Mouse (Mus musculus): ENCODE measurements around the gene Gpatch8. TPM values are rescaled to one million over a fixed set of nuclear protein-coding genes. Genes with fewer than 3 reads are reported as not detected.

The Gpatch8 gene
- total and polyA plus RNA-seq, 3 experiments, result 17.9 to 29.7 (median 25.8) TPM

- H3K9ac ChIP-seq (ENCODE audit: control insufficient read depth, low read depth, low read length, poor library complexity, severe bottlenecking), result no peak overlapping the region
- no peak overlapping the region for H3K27ac ChIP-seq (ENCODE audit: control insufficient read depth, low read depth, low read length)
- H3K36me3 ChIP-seq (ENCODE audit: control insufficient read depth in 1 of 2, insufficient read depth in 2 of 2, low read length in 2 of 2), result peaks cover 0 to 36% of the 10 kb centered on the region in 2 experiments; a peak in 2 of 4 replicates
- peaks cover 20 to 44% of the 10 kb centered on the region in 2 experiments for H3K4me1 ChIP-seq (ENCODE audit: control insufficient read depth in 1 of 2, insufficient read depth in 2 of 2, low read length in 2 of 2)
- H3K9me3 ChIP-seq (replicated peaks; ENCODE audit: insufficient read depth, low read length), result no peaks in the 10 kb centered on the region
- H3K27me3 ChIP-seq (ENCODE audit: control insufficient read depth in 1 of 2, insufficient read depth in 2 of 2, low read length in 2 of 2), result no peaks in the 10 kb centered on the region
- no peaks in the 10 kb centered on the region for H3K79me2 ChIP-seq (ENCODE audit: control insufficient read depth, insufficient read depth, low read length, poor library complexity)
- DNase-seq (ENCODE audit: low read depth, low spot score), result no peak
- TF ChIP-seq CHD2 (IDR thresholded peaks at IDR 0.05; ENCODE audit: low read length), result no peak
- H3K4me3 ChIP-seq (ENCODE audit: control insufficient read depth in 1 of 2, insufficient read depth in 1 of 2, low read depth in 2 of 2, low read length in 2 of 2), result no peak overlapping the region
Observed at GRCm38 (mm10) chr11:102464901-102465300, 91.3 kb downstream of the Gpatch8 start.

- H3K9me3 ChIP-seq (replicated peaks; ENCODE audit: insufficient read depth, low read length), result no peaks in the 10 kb centered on the region
- no peak overlapping the region for H3K9ac ChIP-seq (ENCODE audit: control insufficient read depth, low read depth, low read length, poor library complexity, severe bottlenecking)
- H3K4me1 ChIP-seq (ENCODE audit: control insufficient read depth in 1 of 2, insufficient read depth in 2 of 2, low read length in 2 of 2), result peaks cover 10 to 17% of the 10 kb centered on the region in 2 experiments
- DNase-seq (ENCODE audit: low read depth, low spot score), result no peak
- TF ChIP-seq ZC3H11A (IDR thresholded peaks at IDR 0.05; ENCODE audit: low read depth, low read length) (no peak), E2F4 (IDR thresholded peaks at IDR 0.05; ENCODE audit: borderline replicate concordance, low read depth, low read length) (no peak), UBTF (IDR thresholded peaks at IDR 0.05; ENCODE audit: borderline replicate concordance, insufficient read depth, low read depth, low read length) (no peak), MEF2A (IDR thresholded peaks at IDR 0.05; ENCODE audit: extremely low read depth, insufficient replicate concordance, low read depth, low read length, poor library complexity, severe bottlenecking) (no peak), TAL1 (IDR thresholded peaks at IDR 0.05; ENCODE audit: low read length) (no peak), USF1 (IDR thresholded peaks at IDR 0.05; ENCODE audit: low read depth, low read length) (no peak), RAD21 (IDR thresholded peaks at IDR 0.05; ENCODE audit: low read depth, low read length) (no peak), ZKSCAN1 (IDR thresholded peaks at IDR 0.05; ENCODE audit: low read depth, low read length) (no peak), ZMIZ1 (IDR thresholded peaks at IDR 0.05; ENCODE audit: low read depth, low read length) (no peak), ZNF384 (IDR thresholded peaks at IDR 0.05; ENCODE audit: low read depth, low read length) (no peak), NELFE (IDR thresholded peaks at IDR 0.05; ENCODE audit: low read depth, low read length) (no peak), EP300 (IDR thresholded peaks at IDR 0.05; ENCODE audit: low read depth in 1 of 2, low read length in 2 of 2) (no peak), MXI1 (IDR thresholded peaks at IDR 0.05; ENCODE audit: low read depth, low read length) (no peak), RCOR1 (IDR thresholded peaks at IDR 0.05; ENCODE audit: low read depth, low read length) (no peak), SIN3A (IDR thresholded peaks at IDR 0.05; ENCODE audit: low read length) (no peak), JUND (IDR thresholded peaks at IDR 0.05; ENCODE audit: low read depth, low read length) (no peak), POLR2AphosphoS5 (IDR thresholded peaks at IDR 0.05; ENCODE audit: borderline replicate concordance, low read depth, low read length) (no peak), CTCF (IDR thresholded peaks at IDR 0.05 in 2 of 3, conservative IDR thresholded peaks at IDR 0.05 in 1 of 3; ENCODE audit: control insufficient read depth in 1 of 3, insufficient read depth in 1 of 3, low read depth in 2 of 3, low read length in 3 of 3, poor library complexity in 1 of 3, severe bottlenecking in 1 of 3) (no peak)
- no peaks in the 10 kb centered on the region for H3K27me3 ChIP-seq (ENCODE audit: control insufficient read depth in 1 of 2, insufficient read depth in 2 of 2, low read length in 2 of 2)
- no peaks in the 10 kb centered on the region for H3K79me2 ChIP-seq (ENCODE audit: control insufficient read depth, insufficient read depth, low read length, poor library complexity)
- no peak overlapping the region for H3K27ac ChIP-seq (ENCODE audit: control insufficient read depth, low read depth, low read length)
- H3K4me3 ChIP-seq (ENCODE audit: control insufficient read depth in 1 of 2, insufficient read depth in 1 of 2, low read depth in 2 of 2, low read length in 2 of 2), result no peak overlapping the region
- peaks cover 0 to 12% of the 10 kb centered on the region in 2 experiments; a peak in 2 of 4 replicates for H3K36me3 ChIP-seq (ENCODE audit: control insufficient read depth in 1 of 2, insufficient read depth in 2 of 2, low read length in 2 of 2)
Observed at GRCm38 (mm10) chr11:102461764-102462163, 94.4 kb downstream of the Gpatch8 start.
